Mouse (Mus musculus): Measurements from ENCODE around the gene Pgbd5. TPM values are rescaled to one million over a fixed set of nuclear protein-coding genes. Genes with fewer than 3 reads are reported as not detected.

The Pgbd5 gene
- polyA plus RNA-seq, 1 experiment from 2014 or later: 1.1 TPM

DNA sequence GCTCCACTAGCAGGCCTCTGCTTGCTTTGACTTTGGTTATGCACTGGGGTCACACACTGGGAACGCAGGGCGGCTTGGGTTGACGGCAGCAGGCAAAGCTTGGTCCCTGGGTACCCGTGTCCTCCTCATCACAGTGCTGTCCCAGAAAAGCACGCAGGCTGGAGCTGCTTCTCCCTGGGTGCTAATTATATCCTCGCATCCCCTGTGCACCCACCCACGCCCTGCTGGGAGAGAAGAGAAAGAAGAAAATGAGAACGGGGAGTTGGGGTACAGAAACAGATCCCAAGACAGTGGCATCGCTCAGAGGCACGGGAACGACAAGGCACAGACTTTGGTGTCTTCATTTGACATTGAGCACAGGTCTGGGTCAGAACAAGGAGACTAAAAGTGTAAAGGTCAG, 50.0 kb downstream of the Pgbd5 start:
- WGBS: 91% methylated on average over 11 of the region's 11 CpGs
- H3K4me1 ChIP-seq (ENCODE audit: control insufficient read depth, insufficient read depth, low read length): no peaks in the 10 kb centered on the region
- H3K9ac ChIP-seq (ENCODE audit: low read depth, low read length): no peak overlapping the region
- no peak for ATAC-seq (ENCODE audit: low FRiP score, low TSS enrichment)
- no peak overlapping the region for H3K4me3 ChIP-seq (ENCODE audit: low read length)
- no peak overlapping the region for H3K27ac ChIP-seq (ENCODE audit: low read depth, low read length)
- no peaks in the 10 kb centered on the region for H3K27me3 ChIP-seq (ENCODE audit: control insufficient read depth, insufficient read depth, low read length)
- H3K36me3 ChIP-seq (ENCODE audit: control insufficient read depth, insufficient read depth, low read length): no peaks in the 10 kb centered on the region
- no peak overlapping the region for H3K4me2 ChIP-seq (replicated peaks; ENCODE audit: low read depth, low read length)
- H3K9me3 ChIP-seq (ENCODE audit: control insufficient read depth, low read length): no peaks in the 10 kb centered on the region

GRCm38 (mm10) chr8:124386225-124386899, 53.1 kb downstream of the Pgbd5 start:
- Histone ChIP-seq H3K9me3 (ENCODE audit: control insufficient read depth, low read length) (no peaks in the 10 kb centered on the region), H3K4me3 (ENCODE audit: low read length) (no peak overlapping the region), H3K4me2 (replicated peaks; ENCODE audit: low read depth, low read length) (no peak overlapping the region), H3K27me3 (ENCODE audit: control insufficient read depth, insufficient read depth, low read length) (no peaks in the 10 kb centered on the region), H3K9ac (ENCODE audit: low read depth, low read length) (no peak overlapping the region; the same call in 1 of the 2 replicates), H3K27ac (ENCODE audit: low read depth, low read length) (no peak overlapping the region), H3K4me1 (ENCODE audit: control insufficient read depth, insufficient read depth, low read length) (no peaks in the 10 kb centered on the region), H3K36me3 (ENCODE audit: control insufficient read depth, insufficient read depth, low read length) (no peaks in the 10 kb centered on the region)
- 82% methylated on average over 23 of the region's 23 CpGs for WGBS
- no peak for ATAC-seq (ENCODE audit: low FRiP score, low TSS enrichment)

GRCm38 (mm10) chr8:124384336-124384735, 55.1 kb downstream of the Pgbd5 start:
- Histone ChIP-seq H3K4me2 (replicated peaks; ENCODE audit: low read depth, low read length) (no peak overlapping the region), H3K4me3 (ENCODE audit: low read length) (no peak overlapping the region)
- WGBS: 94% methylated on average over 19 of the region's 19 CpGs

DNA sequence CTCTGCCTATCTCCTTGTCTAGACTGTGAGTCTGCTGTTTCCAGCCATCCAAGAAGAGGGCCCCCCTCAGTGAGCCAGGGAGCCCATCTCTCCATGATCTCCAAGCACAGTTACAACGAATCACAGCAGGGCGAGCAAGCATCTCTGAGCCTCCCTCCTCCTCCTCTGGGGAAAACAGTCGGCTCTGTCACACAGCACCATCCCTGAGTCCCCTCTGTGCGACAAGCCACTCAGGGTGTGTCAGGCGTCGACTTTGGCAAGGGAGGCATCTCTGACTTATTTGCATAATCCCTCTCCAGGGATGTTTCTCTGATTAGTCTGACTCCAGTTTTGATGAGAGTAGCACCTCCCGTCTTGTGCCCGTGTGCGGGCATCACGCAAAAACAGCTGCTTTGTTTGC, 57.2 kb downstream of the Pgbd5 start:
- H3K4me2 ChIP-seq (replicated peaks; ENCODE audit: low read depth, low read length): no peak overlapping the region
- H3K9me3 ChIP-seq (ENCODE audit: control insufficient read depth, low read length): no peaks in the 10 kb centered on the region
- H3K4me1 ChIP-seq (ENCODE audit: control insufficient read depth, insufficient read depth, low read length): no peaks in the 10 kb centered on the region
- no peaks in the 10 kb centered on the region for H3K27me3 ChIP-seq (ENCODE audit: control insufficient read depth, insufficient read depth, low read length)
- no peak overlapping the region for H3K27ac ChIP-seq (ENCODE audit: low read depth, low read length)
- H3K36me3 ChIP-seq (ENCODE audit: control insufficient read depth, insufficient read depth, low read length): no peaks in the 10 kb centered on the region
- no peak overlapping the region for H3K4me3 ChIP-seq (ENCODE audit: low read length)
- no peak for ATAC-seq (ENCODE audit: low FRiP score, low TSS enrichment)
- 73% methylated on average over 10 of the region's 10 CpGs for WGBS
- H3K9ac ChIP-seq (ENCODE audit: low read depth, low read length): no peak overlapping the region

More at GRCm38 (mm10) chr8:124384336-124384735, 55.1 kb downstream of the Pgbd5 start:
- Histone ChIP-seq H3K9me3 (ENCODE audit: control insufficient read depth, low read length) (no peaks in the 10 kb centered on the region), H3K36me3 (ENCODE audit: control insufficient read depth, insufficient read depth, low read length) (no peaks in the 10 kb centered on the region), H3K27ac (ENCODE audit: low read depth, low read length) (no peak overlapping the region), H3K9ac (ENCODE audit: low read depth, low read length) (no peak overlapping the region), H3K27me3 (ENCODE audit: control insufficient read depth, insufficient read depth, low read length) (no peaks in the 10 kb centered on the region), H3K4me1 (ENCODE audit: control insufficient read depth, insufficient read depth, low read length) (no peaks in the 10 kb centered on the region)
- no peak for ATAC-seq (ENCODE audit: low FRiP score, low TSS enrichment)

DNA sequence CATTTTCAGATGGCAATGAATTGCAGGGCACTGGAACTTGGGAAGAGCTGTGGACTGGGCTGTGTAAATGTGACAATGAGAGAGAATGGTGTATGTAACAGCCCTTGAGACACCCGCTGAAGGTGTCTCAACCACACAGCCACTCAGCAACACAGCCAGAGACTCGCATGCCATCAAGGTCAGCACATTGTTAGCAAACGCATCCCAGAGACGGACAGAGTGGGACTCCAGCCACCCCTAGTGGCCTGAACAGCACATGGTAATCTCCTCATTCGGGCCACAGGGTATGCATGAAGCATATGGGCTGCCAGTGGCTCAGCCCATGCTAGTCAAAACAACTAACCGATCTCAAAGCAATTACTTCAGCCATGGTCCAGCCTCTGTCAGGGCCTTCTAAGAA, 60.2 kb downstream of the Pgbd5 start:
- H3K27me3 ChIP-seq (ENCODE audit: control insufficient read depth, insufficient read depth, low read length): no peaks in the 10 kb centered on the region
- no peaks in the 10 kb centered on the region for H3K4me1 ChIP-seq (ENCODE audit: control insufficient read depth, insufficient read depth, low read length)
- no peak overlapping the region for H3K27ac ChIP-seq (ENCODE audit: low read depth, low read length)
- WGBS: 71% methylated on average over 6 of the region's 6 CpGs
- H3K4me2 ChIP-seq (replicated peaks; ENCODE audit: low read depth, low read length): no peak overlapping the region
- H3K36me3 ChIP-seq (ENCODE audit: control insufficient read depth, insufficient read depth, low read length): no peaks in the 10 kb centered on the region
- H3K9me3 ChIP-seq (ENCODE audit: control insufficient read depth, low read length): no peaks in the 10 kb centered on the region
- H3K4me3 ChIP-seq (ENCODE audit: low read length): no peak overlapping the region
- ATAC-seq (ENCODE audit: low FRiP score, low TSS enrichment): no peak
- no peak overlapping the region for H3K9ac ChIP-seq (ENCODE audit: low read depth, low read length)

DNA sequence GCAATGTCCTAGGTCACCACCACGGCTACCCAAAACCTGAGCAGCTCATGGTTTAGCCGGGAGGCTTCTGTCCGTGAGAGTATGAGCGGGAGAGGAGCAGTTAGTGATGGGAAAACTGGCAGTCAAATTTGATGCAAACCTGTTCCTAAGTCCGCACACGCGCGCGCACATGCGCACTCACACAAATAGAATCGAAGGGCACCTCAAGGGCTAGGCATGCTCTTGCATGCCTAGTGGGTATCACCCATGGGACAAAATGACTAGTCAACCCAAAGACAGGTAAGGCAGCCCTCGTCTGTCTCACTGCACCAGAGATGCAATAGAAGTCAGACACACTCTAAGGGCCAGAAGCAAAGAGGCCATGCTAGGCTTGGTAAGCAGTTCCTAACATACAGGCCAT, 63.1 kb downstream of the Pgbd5 start:
- H3K9me3 ChIP-seq (ENCODE audit: control insufficient read depth, low read length): no peaks in the 10 kb centered on the region
- H3K4me2 ChIP-seq (replicated peaks; ENCODE audit: low read depth, low read length): no peak overlapping the region
- H3K27ac ChIP-seq (ENCODE audit: low read depth, low read length): no peak overlapping the region
- no peak overlapping the region for H3K4me3 ChIP-seq (ENCODE audit: low read length)
- H3K4me1 ChIP-seq (ENCODE audit: control insufficient read depth, insufficient read depth, low read length): no peaks in the 10 kb centered on the region
- H3K36me3 ChIP-seq (ENCODE audit: control insufficient read depth, insufficient read depth, low read length): no peaks in the 10 kb centered on the region
- no peak for ATAC-seq (ENCODE audit: low FRiP score, low TSS enrichment)
- no peaks in the 10 kb centered on the region for H3K27me3 ChIP-seq (ENCODE audit: control insufficient read depth, insufficient read depth, low read length)
- WGBS: 96% methylated on average over 12 of the region's 12 CpGs
- H3K9ac ChIP-seq (ENCODE audit: low read depth, low read length): no peak overlapping the region

- no peak for ATAC-seq (ENCODE audit: low FRiP score, low TSS enrichment)
- no peak overlapping the region for H3K9ac ChIP-seq (ENCODE audit: low read depth, low read length)
- H3K27ac ChIP-seq (ENCODE audit: low read depth, low read length): no peak overlapping the region
- no peaks in the 10 kb centered on the region for H3K9me3 ChIP-seq (ENCODE audit: control insufficient read depth, low read length)
- no peaks in the 10 kb centered on the region for H3K4me1 ChIP-seq (ENCODE audit: control insufficient read depth, insufficient read depth, low read length)
- no peak overlapping the region for H3K4me2 ChIP-seq (replicated peaks; ENCODE audit: low read depth, low read length)
- H3K36me3 ChIP-seq (ENCODE audit: control insufficient read depth, insufficient read depth, low read length): no peaks in the 10 kb centered on the region
- H3K27me3 ChIP-seq (ENCODE audit: control insufficient read depth, insufficient read depth, low read length): no peaks in the 10 kb centered on the region
- no peak overlapping the region for H3K4me3 ChIP-seq (ENCODE audit: low read length)
- WGBS: 84% methylated on average over 9 of the region's 9 CpGs
These were observed 63.7 kb downstream of the Pgbd5 start for GRCm38 (mm10) chr8:124375727-124376126.

DNA sequence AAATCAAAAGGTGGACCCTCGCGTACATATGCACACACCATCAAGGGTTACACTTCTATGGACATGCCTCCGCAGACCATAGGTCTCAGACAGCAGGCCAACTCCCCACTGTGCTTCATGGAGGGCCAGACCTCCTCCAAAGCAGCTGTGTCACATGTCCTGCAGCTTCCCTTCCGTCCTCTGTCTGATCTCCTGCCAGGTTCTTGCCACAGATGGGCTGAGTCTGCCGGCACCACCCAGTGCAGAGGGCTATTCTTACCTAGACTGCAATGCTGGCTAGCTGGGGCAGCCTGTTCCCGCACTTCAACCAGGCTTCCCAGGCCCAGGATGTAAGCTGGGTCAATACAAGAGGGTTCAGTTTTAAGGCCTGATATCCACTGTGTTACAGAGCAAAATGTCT, 64.3 kb downstream of the Pgbd5 start:
- 73% methylated on average over 6 of the region's 6 CpGs for WGBS
- H3K4me2 ChIP-seq (replicated peaks; ENCODE audit: low read depth, low read length): no peak overlapping the region
- H3K9me3 ChIP-seq (ENCODE audit: control insufficient read depth, low read length): no peaks in the 10 kb centered on the region
- H3K27ac ChIP-seq (ENCODE audit: low read depth, low read length): no peak overlapping the region
- ATAC-seq (ENCODE audit: low FRiP score, low TSS enrichment): no peak
- no peaks in the 10 kb centered on the region for H3K36me3 ChIP-seq (ENCODE audit: control insufficient read depth, insufficient read depth, low read length)
- no peaks in the 10 kb centered on the region for H3K4me1 ChIP-seq (ENCODE audit: control insufficient read depth, insufficient read depth, low read length)
- no peak overlapping the region for H3K4me3 ChIP-seq (ENCODE audit: low read length)
- no peaks in the 10 kb centered on the region for H3K27me3 ChIP-seq (ENCODE audit: control insufficient read depth, insufficient read depth, low read length)
- H3K9ac ChIP-seq (ENCODE audit: low read depth, low read length): no peak overlapping the region

- WGBS: 97% methylated on average over 5 of the region's 5 CpGs
- no peaks in the 10 kb centered on the region for H3K36me3 ChIP-seq (ENCODE audit: control insufficient read depth, insufficient read depth, low read length)
- H3K27ac ChIP-seq (ENCODE audit: low read depth, low read length): no peak overlapping the region
- H3K9me3 ChIP-seq (ENCODE audit: control insufficient read depth, low read length): no peaks in the 10 kb centered on the region
- H3K9ac ChIP-seq (ENCODE audit: low read depth, low read length): no peak overlapping the region
- H3K27me3 ChIP-seq (ENCODE audit: control insufficient read depth, insufficient read depth, low read length): no peaks in the 10 kb centered on the region
- H3K4me1 ChIP-seq (ENCODE audit: control insufficient read depth, insufficient read depth, low read length): no peaks in the 10 kb centered on the region
- ATAC-seq (ENCODE audit: low FRiP score, low TSS enrichment): no peak
- no peak overlapping the region for H3K4me3 ChIP-seq (ENCODE audit: low read length)
- no peak overlapping the region for H3K4me2 ChIP-seq (replicated peaks; ENCODE audit: low read depth, low read length)
These were observed 65.7 kb downstream of the Pgbd5 start for GRCm38 (mm10) chr8:124373753-124374152.

All from kidney, embryonic 14.5 days (tissue).